Mouse (Mus musculus): ENCODE results near the gene Btf3. TPM values are rescaled to one million over a fixed set of nuclear protein-coding genes. Genes with fewer than 3 reads are reported as not detected.

Gene Btf3
- 890 to 909 TPM (median 904 TPM) in 3 replicates for total RNA-seq (2017)

- peak; percentile 87 for ATAC-seq (replicated peaks; ENCODE audit: insufficient number of reproducible peaks, low FRiP score, low TSS enrichment, poor library complexity, severe bottlenecking)
Measured at GRCm38 (mm10) chr13:98316480-98317245, at the start of gene Btf3. Btf3 (minus strand) TSS chr13:98317006.

GRCm38 (mm10) chr13:98365766-98366421, 49.1 kb upstream of the Btf3 start:
- ATAC-seq (replicated peaks; ENCODE audit: insufficient number of reproducible peaks, low FRiP score, low TSS enrichment, poor library complexity, severe bottlenecking), result no peak

GRCm38 (mm10) chr13:98365081-98365480, 48.3 kb upstream of the Btf3 start:
- ATAC-seq (replicated peaks; ENCODE audit: insufficient number of reproducible peaks, low FRiP score, low TSS enrichment, poor library complexity, severe bottlenecking), result no peak

GRCm38 (mm10) chr13:98363046-98363445, 46.2 kb upstream of the Btf3 start:
- ATAC-seq (replicated peaks; ENCODE audit: insufficient number of reproducible peaks, low FRiP score, low TSS enrichment, poor library complexity, severe bottlenecking), result no peak

- ATAC-seq (replicated peaks; ENCODE audit: insufficient number of reproducible peaks, low FRiP score, low TSS enrichment, poor library complexity, severe bottlenecking), result no peak
Measured at GRCm38 (mm10) chr13:98361161-98361560, 44.4 kb upstream of the Btf3 start.

- ATAC-seq (replicated peaks; ENCODE audit: insufficient number of reproducible peaks, low FRiP score, low TSS enrichment, poor library complexity, severe bottlenecking), result no peak
Measured at GRCm38 (mm10) chr13:98360391-98360790, 43.6 kb upstream of the Btf3 start.

- no peak for ATAC-seq (replicated peaks; ENCODE audit: insufficient number of reproducible peaks, low FRiP score, low TSS enrichment, poor library complexity, severe bottlenecking)
Measured at GRCm38 (mm10) chr13:98359337-98359736, 42.5 kb upstream of the Btf3 start.

GRCm38 (mm10) chr13:98358424-98359181, 41.8 kb upstream of the Btf3 start:
- no peak for ATAC-seq (replicated peaks; ENCODE audit: insufficient number of reproducible peaks, low FRiP score, low TSS enrichment, poor library complexity, severe bottlenecking)

- no peak for ATAC-seq (replicated peaks; ENCODE audit: insufficient number of reproducible peaks, low FRiP score, low TSS enrichment, poor library complexity, severe bottlenecking)
Measured at GRCm38 (mm10) chr13:98357433-98358423, 40.9 kb upstream of the Btf3 start.

- no peak for ATAC-seq (replicated peaks; ENCODE audit: insufficient number of reproducible peaks, low FRiP score, low TSS enrichment, poor library complexity, severe bottlenecking)
Measured at GRCm38 (mm10) chr13:98356973-98357425, 40.2 kb upstream of the Btf3 start.

GRCm38 (mm10) chr13:98356176-98356972, 39.6 kb upstream of the Btf3 start:
- ATAC-seq (replicated peaks; ENCODE audit: insufficient number of reproducible peaks, low FRiP score, low TSS enrichment, poor library complexity, severe bottlenecking), result no peak

- ATAC-seq (replicated peaks; ENCODE audit: insufficient number of reproducible peaks, low FRiP score, low TSS enrichment, poor library complexity, severe bottlenecking), result no peak
Measured at GRCm38 (mm10) chr13:98355559-98356111, 38.8 kb upstream of the Btf3 start.

- no peak for ATAC-seq (replicated peaks; ENCODE audit: insufficient number of reproducible peaks, low FRiP score, low TSS enrichment, poor library complexity, severe bottlenecking)
Measured at GRCm38 (mm10) chr13:98354871-98355558, 38.2 kb upstream of the Btf3 start.

- no peak for ATAC-seq (replicated peaks; ENCODE audit: insufficient number of reproducible peaks, low FRiP score, low TSS enrichment, poor library complexity, severe bottlenecking)
Measured at GRCm38 (mm10) chr13:98354090-98354801, 37.4 kb upstream of the Btf3 start, which contains the start of gene Foxd1. Foxd1 (plus strand) TSS chr13:98354242.

GRCm38 (mm10) chr13:98353709-98354089, 36.9 kb upstream of the Btf3 start:
- 0 out of 2 replicates have a peak, but pooled peaks have one; percentile 35 for ATAC-seq (replicated peaks; ENCODE audit: insufficient number of reproducible peaks, low FRiP score, low TSS enrichment, poor library complexity, severe bottlenecking)

- ATAC-seq (replicated peaks; ENCODE audit: insufficient number of reproducible peaks, low FRiP score, low TSS enrichment, poor library complexity, severe bottlenecking), result no peak
Measured at GRCm38 (mm10) chr13:98352381-98352975, 35.7 kb upstream of the Btf3 start.
